Comparison of ENCODE assay signal across 8 mouse cellular contexts in genomic region chr2:85036507-85037046, GRCm38 (mm10). TPM values are rescaled to one million over a fixed set of nuclear protein-coding genes. Genes with fewer than 3 reads are reported as not detected.
DNase-seq lines count a peak whose midpoint lies in the region; ATAC-seq lines count a peak whose summit lies in the region.
"Had no signal": no experiment of that assay in that cellular context is flagged by ENCODE, and none has a peak within 500 bp of the region (broad histone marks: within the 10 kb centered on the region; RNA-seq: fewer than 3 reads in every experiment).

No protein-coding gene starts in this region.

- WGBS in lung, embryonic 16.5 days, result 6% methylated on average over 11 of the region's 11 CpGs
- WGBS in embryonic facial prominence, embryonic 15.5 days, result 4% methylated on average over 11 of the region's 11 CpGs
- WGBS in intestine, embryonic 16.5 days, result 7% methylated on average over 11 of the region's 11 CpGs
- 12% methylated on average over 11 of the region's 11 CpGs for WGBS in neural tube, embryonic 14.5 days

- ATAC-seq in lung, embryonic 16.5 days (ENCODE audit: low read depth), result peak; percentile 42
- ATAC-seq in embryonic facial prominence, embryonic 15.5 days (ENCODE audit: insufficient number of reproducible peaks, low FRiP score, low TSS enrichment, low read depth), result peak; percentile 22
- ATAC-seq in intestine, embryonic 16.5 days, result peak; percentile 37
- peak; percentile 30 for ATAC-seq in neural tube, embryonic 14.5 days (ENCODE audit: low read depth)
- no peak for ATAC-seq in megakaryocyte progenitor cell, adult 5-6 weeks (replicated peaks; ENCODE audit: poor library complexity)

- no peaks in the 10 kb centered on the region for H3K27me3 ChIP-seq in lung, embryonic 16.5 days (ENCODE audit: control insufficient read depth, insufficient read depth, low read depth, low read length)
- no peaks in the 10 kb centered on the region; the same call in 1 of the 2 replicates for H3K27me3 ChIP-seq in embryonic facial prominence, embryonic 15.5 days
- no peaks in the 10 kb centered on the region for H3K27me3 ChIP-seq in intestine, embryonic 16.5 days (replicated peaks; ENCODE audit: control insufficient read depth, insufficient read depth, low read length)
- no peaks in the 10 kb centered on the region for H3K27me3 ChIP-seq in neural tube, embryonic 14.5 days (ENCODE audit: control insufficient read depth, insufficient read depth, low read length)

- peak overlapping the region; percentile 40; the same call in 1 of the 2 replicates for H3K27ac ChIP-seq in lung, embryonic 16.5 days (ENCODE audit: low read length)
- peak overlapping the region; percentile 66 for H3K27ac ChIP-seq in embryonic facial prominence, embryonic 15.5 days (replicated peaks)
- H3K27ac ChIP-seq in intestine, embryonic 16.5 days (ENCODE audit: low read length), result no peak overlapping the region; the same call in 1 of the 2 replicates
- H3K27ac ChIP-seq in neural tube, embryonic 14.5 days (ENCODE audit: low read depth, low read length), result peak overlapping the region; percentile 79

- peaks cover 13% of the 10 kb centered on the region for H3K4me1 ChIP-seq in lung, embryonic 16.5 days (replicated peaks; ENCODE audit: control insufficient read depth, insufficient read depth, low read length)
- H3K4me1 ChIP-seq in embryonic facial prominence, embryonic 15.5 days, result peaks cover 18% of the 10 kb centered on the region
- peaks cover 7% of the 10 kb centered on the region for H3K4me1 ChIP-seq in intestine, embryonic 16.5 days (ENCODE audit: control insufficient read depth, insufficient read depth, low read length)
- peaks cover 12% of the 10 kb centered on the region for H3K4me1 ChIP-seq in neural tube, embryonic 14.5 days (ENCODE audit: control insufficient read depth, insufficient read depth, low read length)

- DNase-seq in lung, adult 18-20 months, result no peak
- no peak for DNase-seq in layer of hippocampus, adult 8-10 months (ENCODE audit: low spot score in 2 of 2)

- H3K9me3 ChIP-seq in lung, embryonic 16.5 days (ENCODE audit: control insufficient read depth, low read length), result no peaks in the 10 kb centered on the region
- no peaks in the 10 kb centered on the region for H3K9me3 ChIP-seq in embryonic facial prominence, embryonic 15.5 days (replicated peaks)
- H3K9me3 ChIP-seq in intestine, embryonic 16.5 days (ENCODE audit: control insufficient read depth, low read length), result no peaks in the 10 kb centered on the region
- no peaks in the 10 kb centered on the region for H3K9me3 ChIP-seq in neural tube, embryonic 14.5 days (ENCODE audit: control insufficient read depth, low read length)

- peak overlapping the region; percentile 94 for H3K9ac ChIP-seq in lung, embryonic 16.5 days (ENCODE audit: low read length)
- peak overlapping the region; percentile 75 for H3K9ac ChIP-seq in embryonic facial prominence, embryonic 15.5 days
- H3K9ac ChIP-seq in intestine, embryonic 16.5 days (ENCODE audit: low read depth, low read length), result peak overlapping the region; percentile 95
- H3K9ac ChIP-seq in neural tube, embryonic 14.5 days (replicated peaks; ENCODE audit: low read depth, low read length), result peak overlapping the region; percentile 88

- peak overlapping the region; percentile 81 for H3K4me2 ChIP-seq in lung, embryonic 16.5 days (ENCODE audit: low read depth, low read length)
- peak overlapping the region; percentile 72 for H3K4me2 ChIP-seq in embryonic facial prominence, embryonic 15.5 days (replicated peaks)
- H3K4me2 ChIP-seq in intestine, embryonic 16.5 days (ENCODE audit: low read depth, low read length), result peak overlapping the region; percentile 63
- H3K4me2 ChIP-seq in neural tube, embryonic 14.5 days (ENCODE audit: low read depth, low read length), result peak overlapping the region; percentile 84

- H3K4me3 ChIP-seq in lung, embryonic 16.5 days (ENCODE audit: low read length), result peak overlapping the region; percentile 68
- peak overlapping the region; percentile 66 for H3K4me3 ChIP-seq in embryonic facial prominence, embryonic 15.5 days (replicated peaks)
- peak overlapping the region; percentile 81 for H3K4me3 ChIP-seq in intestine, embryonic 16.5 days (ENCODE audit: low read length)
- peak overlapping the region; percentile 87 for H3K4me3 ChIP-seq in neural tube, embryonic 14.5 days (ENCODE audit: low read depth, low read length)

- peaks cover 26% of the 10 kb centered on the region for H3K36me3 ChIP-seq in lung, embryonic 16.5 days (ENCODE audit: control insufficient read depth, insufficient read depth, low read length)
- peaks cover 24% of the 10 kb centered on the region for H3K36me3 ChIP-seq in embryonic facial prominence, embryonic 15.5 days
- H3K36me3 ChIP-seq in intestine, embryonic 16.5 days (ENCODE audit: control insufficient read depth, insufficient read depth, low read length), result peaks cover 18% of the 10 kb centered on the region
- peaks cover 18% of the 10 kb centered on the region for H3K36me3 ChIP-seq in neural tube, embryonic 14.5 days (ENCODE audit: control insufficient read depth, insufficient read depth, low read length)

RNA-seq across cellular contexts. Expression of gene Ssrp1, which starts 0.5 kb away (rescaled TPM):
- polyA plus RNA-seq in lung, embryonic 16.5 days (2015; fragmentation: Nextera tagmentation; extraction: Ambion mirVana), result 260 and 271 TPM in 2 replicates
- polyA plus RNA-seq in embryonic facial prominence, embryonic 15.5 days (2015; fragmentation: Nextera tagmentation; extraction: Ambion mirVana), result 236 and 250 TPM in 2 replicates
- 212 and 244 TPM in 2 replicates for polyA plus RNA-seq in intestine, embryonic 16.5 days (2015; fragmentation: Nextera tagmentation; extraction: Ambion mirVana)
- polyA plus RNA-seq in neural tube, embryonic 14.5 days (2014; fragmentation: Nextera tagmentation; extraction: Ambion mirVana), result 152 and 178 TPM in 2 replicates
- 100 to 1,000 TPM; 111 to 137 (median 126) TPM for total RNA-seq in layer of hippocampus, adult 8-10 months (2022)
- 145 and 175 TPM in 2 replicates for total RNA-seq in megakaryocyte progenitor cell, adult 5-6 weeks (2015)
- 390 and 507 TPM in 2 replicates for total RNA-seq in megakaryocyte progenitor cell, adult 5-6 weeks (2017)

RNA-seq across cellular contexts. Expression of gene P2rx3, which starts 0.7 kb away (rescaled TPM):
- 0.55 and 0.87 TPM in 2 replicates for polyA plus RNA-seq in lung, embryonic 16.5 days (2015; fragmentation: Nextera tagmentation; extraction: Ambion mirVana)
- polyA plus RNA-seq in embryonic facial prominence, embryonic 15.5 days (2015; fragmentation: Nextera tagmentation; extraction: Ambion mirVana), result 1.2 and 1.7 TPM in 2 replicates
- polyA plus RNA-seq in intestine, embryonic 16.5 days (2015; fragmentation: Nextera tagmentation; extraction: Ambion mirVana), result 1.1 and 1.3 TPM in 2 replicates
- polyA plus RNA-seq in neural tube, embryonic 14.5 days (2014; fragmentation: Nextera tagmentation; extraction: Ambion mirVana), result 0.94 and 22.0 TPM in 2 replicates
- 1 to 10 TPM; 2.1 to 2.6 (median 2.3) TPM for total RNA-seq in layer of hippocampus, adult 8-10 months (2022)
- total RNA-seq in megakaryocyte progenitor cell, adult 5-6 weeks (2015), result 1.5 and 2.5 TPM in 2 replicates
- total RNA-seq in megakaryocyte progenitor cell, adult 5-6 weeks (2017), result 0.46 TPM in 1 of 2 replicates, not detected in the other

RNA-seq across cellular contexts. Expression of gene Tnks1bp1, which starts 11.2 kb away (rescaled TPM):
- 56.5 and 65.8 TPM in 2 replicates for polyA plus RNA-seq in lung, embryonic 16.5 days (2015; fragmentation: Nextera tagmentation; extraction: Ambion mirVana)
- 63.8 and 68.0 TPM in 2 replicates for polyA plus RNA-seq in embryonic facial prominence, embryonic 15.5 days (2015; fragmentation: Nextera tagmentation; extraction: Ambion mirVana)
- polyA plus RNA-seq in intestine, embryonic 16.5 days (2015; fragmentation: Nextera tagmentation; extraction: Ambion mirVana), result 34.4 and 36.8 TPM in 2 replicates
- 6.8 and 10.6 TPM in 2 replicates for polyA plus RNA-seq in neural tube, embryonic 14.5 days (2014; fragmentation: Nextera tagmentation; extraction: Ambion mirVana)
- total RNA-seq in layer of hippocampus, adult 8-10 months (2022), result 100 to 1,000 TPM; 160 to 169 (median 163) TPM
- total RNA-seq in megakaryocyte progenitor cell, adult 5-6 weeks (2015), result 0.59 and 0.85 TPM in 2 replicates
- total RNA-seq in megakaryocyte progenitor cell, adult 5-6 weeks (2017), result 1.6 and 4.7 TPM in 2 replicates

RNA-seq across cellular contexts. Expression of gene Prg3, which starts 48.6 kb away (rescaled TPM):
- not detected in 2 replicates for polyA plus RNA-seq in lung, embryonic 16.5 days (2015; fragmentation: Nextera tagmentation; extraction: Ambion mirVana)
- not detected in 2 replicates for polyA plus RNA-seq in embryonic facial prominence, embryonic 15.5 days (2015; fragmentation: Nextera tagmentation; extraction: Ambion mirVana)
- polyA plus RNA-seq in intestine, embryonic 16.5 days (2015; fragmentation: Nextera tagmentation; extraction: Ambion mirVana), result not detected in 2 replicates
- polyA plus RNA-seq in neural tube, embryonic 14.5 days (2014; fragmentation: Nextera tagmentation; extraction: Ambion mirVana), result not detected in 2 replicates
- total RNA-seq in layer of hippocampus, adult 8-10 months (2022), result not detected
- 8.4 and 12.8 TPM in 2 replicates for total RNA-seq in megakaryocyte progenitor cell, adult 5-6 weeks (2015)
- total RNA-seq in megakaryocyte progenitor cell, adult 5-6 weeks (2017), result 15.9 and 16.4 TPM in 2 replicates
- polyA plus RNA-seq: gonadal fat pad, adult 2 months had no signal

RNA-seq across cellular contexts. Expression of gene Prg2, which starts 56.3 kb away (rescaled TPM):
- 0.78 TPM in 1 of 2 replicates, not detected in the other for polyA plus RNA-seq in lung, embryonic 16.5 days (2015; fragmentation: Nextera tagmentation; extraction: Ambion mirVana)
- not detected in 2 replicates for polyA plus RNA-seq in embryonic facial prominence, embryonic 15.5 days (2015; fragmentation: Nextera tagmentation; extraction: Ambion mirVana)
- 1.0 TPM in 1 of 2 replicates, not detected in the other for polyA plus RNA-seq in intestine, embryonic 16.5 days (2015; fragmentation: Nextera tagmentation; extraction: Ambion mirVana)
- polyA plus RNA-seq in neural tube, embryonic 14.5 days (2014; fragmentation: Nextera tagmentation; extraction: Ambion mirVana), result not detected in 2 replicates
- not detected for total RNA-seq in layer of hippocampus, adult 8-10 months (2022)
- 43.2 and 74.2 TPM in 2 replicates for total RNA-seq in megakaryocyte progenitor cell, adult 5-6 weeks (2015)
- 135 and 270 TPM in 2 replicates for total RNA-seq in megakaryocyte progenitor cell, adult 5-6 weeks (2017)
